Mouse (Mus musculus) lung, embryonic 15.5 days (tissue): ENCODE measurements at regions not wholly inside any gene's neighbourhood (a gene's known extent, or its start where the extent isn't known, plus 50 kb on each side); places are given as distances from the start of the nearest gene placed in this dataset.

Experiments used
- ATAC-seq: fragments of 200-750 bp; cut with Nextera tagmentation; 2 replicates; pipeline ENCODE4 v1.8.0; 2017; ENCODE audit warnings: moderate number of reproducible peaks, borderline replicate concordance; ENCODE audit not compliant: low FRiP score, low TSS enrichment; ENCODE audit errors: extremely low read depth
- H3K27ac ChIP-seq: fragments of 300-500 bp; sonication (generic); 2 replicates; pipeline ENCODE4 v1.5.1; 2015; ENCODE audit warnings: moderate library complexity, mild to moderate bottlenecking, inconsistent platforms
- H3K27me3 ChIP-seq: fragments of 300-500 bp; sonication (generic); 2 replicates; pipeline ENCODE4 v1.6.1; 2015; ENCODE audit warnings: inconsistent platforms
- H3K36me3 ChIP-seq: fragments of 300-500 bp; sonication (generic); 2 replicates; pipeline ENCODE4 v1.6.1; 2015; ENCODE audit warnings: inconsistent platforms
- H3K4me1 ChIP-seq: fragments of 300-500 bp; sonication (generic); 2 replicates; pipeline ENCODE4 v1.6.1; 2015; ENCODE audit warnings: inconsistent platforms
- H3K4me2 ChIP-seq: fragments of 300-500 bp; sonication (generic); 2 replicates; pipeline ENCODE4 v1.6.1; 2015; ENCODE audit warnings: inconsistent platforms, mild to moderate bottlenecking, moderate library complexity
- H3K4me3 ChIP-seq: fragments of 300-500 bp; sonication (generic); 2 replicates; pipeline ENCODE4 v1.5.1; 2015; ENCODE audit warnings: mild to moderate bottlenecking, inconsistent platforms
- H3K9ac ChIP-seq: fragments of 300-500 bp; sonication (generic); 2 replicates; pipeline ENCODE4 v1.6.1; 2015; ENCODE audit warnings: inconsistent platforms
- H3K9me3 ChIP-seq: fragments of 300-500 bp; sonication (generic); 2 replicates; pipeline ENCODE4 v1.6.1; 2016; ENCODE audit warnings: inconsistent platforms
- WGBS: fragments of 180-500 bp; shearing (Covaris S2); methylation state at CpG from one replicate; pipeline ENCODE4 v1.1.7; 2015; 5-methylcytosine and 5-hydroxymethylcytosine counted together

DNA sequence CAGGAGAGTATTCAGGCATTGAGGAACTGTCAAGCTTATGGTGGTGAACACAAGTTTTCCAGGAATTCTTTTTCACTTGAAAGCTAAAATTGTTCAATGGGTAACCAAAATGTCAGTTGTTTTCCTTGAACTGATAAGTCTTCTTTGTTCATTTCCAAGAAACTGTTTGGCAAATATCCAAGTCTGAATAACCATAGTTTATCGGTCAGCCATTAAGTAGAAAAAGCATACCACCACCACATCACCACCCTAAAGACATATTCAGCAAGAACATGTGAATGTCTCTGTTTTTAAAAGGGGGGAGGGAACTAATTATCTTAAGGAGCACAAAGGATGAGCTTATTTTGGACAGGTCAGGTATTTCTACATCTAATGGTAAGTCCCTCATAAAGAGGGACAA lies 291.6 kb upstream of the Jarid2 start:
- H3K4me2 ChIP-seq, result no peak overlapping the region
- WGBS, result 58% methylated on average over 1 of the region's 1 CpGs
- H3K9ac ChIP-seq, result no peak overlapping the region
- no peaks in the 10 kb centered on the region for H3K36me3 ChIP-seq
- no peak overlapping the region for H3K27ac ChIP-seq
- no peak for ATAC-seq
- H3K4me3 ChIP-seq, result no peak overlapping the region
- H3K9me3 ChIP-seq, result no peaks in the 10 kb centered on the region
- no peaks in the 10 kb centered on the region for H3K27me3 ChIP-seq
- no peaks in the 10 kb centered on the region for H3K4me1 ChIP-seq

DNA sequence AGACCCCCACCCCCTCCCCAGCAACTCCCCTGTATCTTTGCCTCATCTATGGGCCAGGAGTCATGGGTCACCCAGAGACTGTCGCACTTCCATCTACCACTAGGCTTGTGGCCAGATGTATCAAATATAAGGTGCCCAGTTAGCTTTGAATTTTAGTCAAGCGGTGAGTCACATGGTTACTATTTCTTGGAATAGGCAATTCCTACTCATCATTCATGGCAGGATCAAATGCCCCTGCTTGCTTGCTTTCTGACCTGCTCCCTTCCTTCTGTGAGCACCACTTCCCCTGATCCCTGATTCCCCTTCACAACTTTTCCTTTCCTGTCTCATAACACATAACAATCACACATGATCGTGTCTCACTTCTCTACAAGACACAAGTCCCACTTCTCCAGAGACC lies 288.2 kb upstream of the Jarid2 start:
- no peak overlapping the region for H3K4me2 ChIP-seq
- no peaks in the 10 kb centered on the region for H3K4me1 ChIP-seq
- H3K27me3 ChIP-seq, result no peaks in the 10 kb centered on the region
- no peak for ATAC-seq
- 73% methylated on average over 3 of the region's 3 CpGs for WGBS
- no peaks in the 10 kb centered on the region for H3K36me3 ChIP-seq
- H3K4me3 ChIP-seq, result no peak overlapping the region
- no peak overlapping the region for H3K9ac ChIP-seq
- H3K9me3 ChIP-seq, result no peaks in the 10 kb centered on the region
- H3K27ac ChIP-seq, result no peak overlapping the region

DNA sequence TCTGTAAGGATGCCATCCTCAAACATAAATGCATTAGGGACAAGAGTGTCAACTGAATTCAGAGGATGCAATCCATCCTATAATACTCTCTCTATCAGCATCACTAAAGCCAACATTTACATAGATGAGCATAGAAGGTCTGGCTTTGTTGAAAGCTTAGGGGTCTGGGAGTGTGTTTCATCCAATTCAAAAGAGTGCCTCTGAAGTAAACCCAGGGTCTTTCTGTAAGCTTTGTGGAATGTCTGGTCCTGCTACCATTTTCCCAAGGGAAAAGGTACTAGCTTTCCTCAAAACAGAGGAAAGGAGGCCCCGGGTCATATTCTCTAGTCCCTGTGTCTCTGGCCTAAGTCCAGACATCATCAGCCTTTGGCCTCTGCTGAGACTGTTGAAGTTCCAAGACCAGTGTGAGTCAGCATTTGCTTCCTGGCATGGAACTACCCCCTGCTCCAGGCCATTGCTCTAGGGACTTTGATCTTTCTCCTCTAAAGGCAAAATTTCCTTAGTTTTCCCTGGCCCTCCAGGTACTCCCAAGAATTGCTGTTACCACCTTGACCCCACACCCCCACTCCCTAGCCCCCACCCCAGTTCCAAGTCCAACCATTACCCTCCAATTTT lies 280.0 kb upstream of the Jarid2 start:
- WGBS, result 65% methylated on average over 1 of the region's 1 CpGs
- H3K4me2 ChIP-seq, result no peak overlapping the region
- no peaks in the 10 kb centered on the region for H3K36me3 ChIP-seq
- no peaks in the 10 kb centered on the region for H3K27me3 ChIP-seq
- no peaks in the 10 kb centered on the region for H3K4me1 ChIP-seq
- H3K9me3 ChIP-seq, result no peaks in the 10 kb centered on the region
- H3K9ac ChIP-seq, result no peak overlapping the region
- H3K27ac ChIP-seq, result no peak overlapping the region
- ATAC-seq, result no peak
- H3K4me3 ChIP-seq, result no peak overlapping the region

DNA sequence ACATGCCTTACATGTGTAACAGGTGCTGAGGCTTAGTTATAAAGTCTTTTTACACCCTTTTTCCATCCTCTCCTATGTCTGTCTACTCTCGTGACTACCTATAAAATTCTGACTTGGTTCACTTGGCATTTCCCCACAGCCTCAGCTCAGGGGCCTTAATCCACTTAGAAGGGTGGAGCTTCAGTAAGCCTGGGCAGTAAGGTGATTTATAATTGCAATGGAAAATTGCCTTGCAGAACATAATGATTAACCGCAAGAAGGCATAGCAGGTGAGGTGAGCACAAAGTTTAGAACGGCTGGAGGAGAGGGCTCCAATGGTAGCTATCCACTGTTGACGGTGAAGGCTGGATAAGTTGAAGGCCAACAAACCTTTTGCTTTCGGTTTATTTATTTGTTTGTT lies 278.1 kb upstream of the Jarid2 start:
- H3K27ac ChIP-seq, result no peak overlapping the region
- no peaks in the 10 kb centered on the region for H3K27me3 ChIP-seq
- H3K4me2 ChIP-seq, result no peak overlapping the region
- 85% methylated on average over 5 of the region's 5 CpGs for WGBS
- 0 out of 2 replicates have a peak, but pooled peaks cover 3% of the 10 kb centered on the region for H3K4me1 ChIP-seq
- no peaks in the 10 kb centered on the region for H3K36me3 ChIP-seq
- no peaks in the 10 kb centered on the region for H3K9me3 ChIP-seq
- ATAC-seq, result no peak
- H3K9ac ChIP-seq, result no peak overlapping the region
- no peak overlapping the region for H3K4me3 ChIP-seq

DNA sequence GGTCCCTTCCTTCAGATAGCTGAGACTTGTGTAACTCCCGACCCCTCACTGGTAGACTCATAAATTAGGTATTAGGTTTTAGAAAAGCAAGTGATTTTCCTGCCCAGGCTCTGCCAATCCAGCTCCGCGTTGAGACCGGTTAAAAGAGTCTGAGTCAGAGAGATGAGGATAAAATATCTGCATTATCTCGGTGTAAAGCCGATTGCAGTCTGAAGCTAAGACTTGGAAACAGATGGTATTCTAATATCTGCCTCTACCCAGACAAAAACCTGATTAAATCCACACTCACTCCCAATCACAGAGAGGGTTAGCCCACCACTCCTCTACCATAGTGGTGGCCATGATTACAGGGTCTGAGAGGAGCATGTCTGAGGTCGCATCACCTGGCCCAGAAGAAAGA lies 276.1 kb upstream of the Jarid2 start:
- no peak overlapping the region for H3K9ac ChIP-seq
- WGBS, result 85% methylated on average over 7 of the region's 7 CpGs

DNA sequence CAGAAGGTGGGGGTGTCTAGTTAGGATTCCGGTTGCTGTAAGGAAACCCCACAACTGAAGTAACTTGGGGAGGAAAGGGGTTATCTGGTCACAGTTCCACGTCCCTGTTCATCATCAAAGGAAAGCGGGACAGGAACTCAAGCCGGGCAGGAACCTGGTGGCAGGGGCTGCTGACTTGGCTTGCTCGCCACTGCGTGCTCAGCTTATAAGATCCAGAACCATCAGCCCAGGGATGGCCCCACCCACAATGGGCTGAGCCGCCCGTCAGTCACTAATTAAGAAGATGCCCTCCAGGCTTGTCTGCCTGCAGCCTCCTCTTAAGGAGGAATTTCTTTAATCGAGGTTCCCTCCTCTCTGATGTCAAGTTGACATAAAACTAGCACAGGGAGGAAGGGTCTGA lies 275.1 kb upstream of the Jarid2 start:
- Histone ChIP-seq H3K4me1 (0 out of 2 replicates have a peak, but pooled peaks cover 3% of the 10 kb centered on the region), H3K9me3 (no peaks in the 10 kb centered on the region), H3K27me3 (no peaks in the 10 kb centered on the region), H3K36me3 (no peaks in the 10 kb centered on the region), H3K27ac (no peak overlapping the region), H3K4me3 (no peak overlapping the region), H3K9ac (no peak overlapping the region), H3K4me2 (no peak overlapping the region)
- 64% methylated on average over 9 of the region's 9 CpGs for WGBS
- ATAC-seq, result no peak

More for the DNA sequence above, 276.1 kb upstream of the Jarid2 start:
- H3K4me1 ChIP-seq, result 0 out of 2 replicates have a peak, but pooled peaks cover 3% of the 10 kb centered on the region
- no peaks in the 10 kb centered on the region for H3K27me3 ChIP-seq
- no peak overlapping the region for H3K4me2 ChIP-seq
- no peak overlapping the region for H3K4me3 ChIP-seq
- ATAC-seq, result no peak
- no peaks in the 10 kb centered on the region for H3K36me3 ChIP-seq
- H3K27ac ChIP-seq, result no peak overlapping the region
- H3K9me3 ChIP-seq, result no peaks in the 10 kb centered on the region

DNA sequence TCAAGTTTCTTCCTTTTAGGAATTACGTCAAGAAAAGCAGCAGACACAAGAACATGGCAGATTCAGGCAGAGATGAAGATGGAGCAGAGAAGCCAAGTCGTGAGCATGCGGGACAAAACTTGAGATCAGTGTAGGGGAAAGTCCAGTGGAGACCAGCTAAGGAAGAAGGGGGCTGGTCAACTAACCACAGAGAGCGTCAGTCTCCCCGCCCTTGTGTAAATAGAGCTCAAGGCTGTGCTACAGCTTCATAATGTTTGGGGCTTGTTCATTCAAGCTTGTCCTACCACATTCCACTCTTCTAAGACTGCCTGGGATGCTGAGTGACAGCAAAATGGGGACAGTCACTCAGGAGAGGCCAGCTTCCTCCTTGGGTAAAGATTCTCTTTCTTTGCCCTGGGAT lies 274.1 kb upstream of the Jarid2 start:
- no peaks in the 10 kb centered on the region for H3K9me3 ChIP-seq
- H3K4me2 ChIP-seq, result no peak overlapping the region
- H3K4me1 ChIP-seq, result 0 out of 2 replicates have a peak, but pooled peaks cover 3% of the 10 kb centered on the region
- H3K27ac ChIP-seq, result no peak overlapping the region; the same call in 1 of the 2 replicates
- ATAC-seq, result no peak
- H3K4me3 ChIP-seq, result no peak overlapping the region
- 62% methylated on average over 5 of the region's 5 CpGs for WGBS
- no peak overlapping the region for H3K9ac ChIP-seq
- no peaks in the 10 kb centered on the region for H3K27me3 ChIP-seq
- no peaks in the 10 kb centered on the region for H3K36me3 ChIP-seq

DNA sequence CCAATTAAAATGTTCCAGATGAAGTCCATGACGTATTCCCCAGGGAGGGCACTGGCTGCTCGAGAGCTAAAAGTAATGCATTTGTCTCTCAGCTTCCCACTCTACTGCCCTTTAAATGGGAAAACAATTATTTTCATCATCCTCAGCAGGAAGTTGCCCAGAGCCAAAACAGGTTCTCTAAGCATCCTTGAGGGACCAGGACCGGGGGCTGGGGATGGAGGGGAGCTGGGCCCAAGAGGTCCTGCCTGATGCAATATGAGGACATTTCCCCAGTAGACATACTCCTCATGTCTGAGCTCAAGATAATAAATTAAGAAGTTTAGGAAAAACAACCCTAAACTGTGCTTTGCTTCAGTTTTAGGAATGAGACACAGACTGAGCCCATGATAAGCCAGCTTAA lies 270.5 kb upstream of the Jarid2 start:
- ATAC-seq, result no peak
- Histone ChIP-seq H3K27ac (no peak overlapping the region), H3K27me3 (no peaks in the 10 kb centered on the region), H3K9me3 (no peaks in the 10 kb centered on the region), H3K4me2 (no peak overlapping the region), H3K36me3 (no peaks in the 10 kb centered on the region), H3K4me3 (no peak overlapping the region), H3K4me1 (0 out of 2 replicates have a peak, but pooled peaks cover 3% of the 10 kb centered on the region), H3K9ac (no peak overlapping the region)
- 79% methylated on average over 3 of the region's 3 CpGs for WGBS

DNA sequence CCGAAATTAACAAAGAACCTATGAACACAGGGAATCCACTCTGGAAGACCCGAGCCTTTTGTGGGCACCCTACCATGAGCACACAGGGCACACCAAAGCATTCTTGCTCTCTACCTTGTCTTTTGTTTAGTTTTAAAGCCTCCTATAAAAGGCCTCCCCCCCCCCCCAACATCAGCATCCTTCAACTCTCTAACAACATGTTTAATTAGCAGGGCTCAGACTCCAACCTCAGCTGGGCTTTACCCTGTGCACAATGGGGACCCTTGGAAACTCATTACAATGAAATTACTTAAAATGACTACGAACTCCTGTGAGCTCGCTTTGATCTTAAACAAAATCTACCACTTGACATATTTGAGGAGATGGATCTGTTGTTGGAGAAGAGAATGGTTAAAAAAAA lies 270.1 kb upstream of the Jarid2 start:
- no peaks in the 10 kb centered on the region for H3K9me3 ChIP-seq
- H3K27me3 ChIP-seq, result no peaks in the 10 kb centered on the region
- ATAC-seq, result no peak
- no peak overlapping the region for H3K9ac ChIP-seq
- WGBS, result 72% methylated on average over 4 of the region's 4 CpGs
- no peak overlapping the region for H3K4me3 ChIP-seq
- no peak overlapping the region for H3K27ac ChIP-seq
- no peaks in the 10 kb centered on the region for H3K36me3 ChIP-seq
- 0 out of 2 replicates have a peak, but pooled peaks cover 3% of the 10 kb centered on the region for H3K4me1 ChIP-seq
- H3K4me2 ChIP-seq, result no peak overlapping the region

DNA sequence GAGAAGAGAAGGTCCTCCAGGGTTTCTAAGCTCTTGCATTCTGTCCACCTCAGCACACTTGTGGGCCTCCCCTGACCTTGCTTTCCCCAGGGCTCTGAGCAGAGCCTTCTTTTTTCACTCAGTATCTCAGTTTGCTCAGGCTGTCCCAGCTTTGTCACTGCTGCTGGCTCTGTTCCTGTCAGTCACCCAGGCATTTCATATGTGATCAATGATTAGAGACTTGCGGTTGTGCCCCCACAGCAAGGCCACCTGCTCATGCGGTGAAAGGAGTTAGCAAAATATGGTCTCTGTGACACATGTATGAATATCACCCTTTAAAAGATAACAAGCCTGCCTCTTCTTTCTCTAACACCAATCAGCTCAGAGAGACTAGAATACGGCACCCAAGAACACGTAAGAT lies 265.6 kb upstream of the Jarid2 start:
- Histone ChIP-seq H3K4me3 (no peak overlapping the region), H3K27ac (no peak overlapping the region), H3K27me3 (no peaks in the 10 kb centered on the region), H3K9me3 (no peaks in the 10 kb centered on the region), H3K36me3 (no peaks in the 10 kb centered on the region), H3K4me2 (no peak overlapping the region), H3K9ac (no peak overlapping the region), H3K4me1 (no peaks in the 10 kb centered on the region)
- WGBS, result 87% methylated on average over 4 of the region's 4 CpGs
- no peak for ATAC-seq

DNA sequence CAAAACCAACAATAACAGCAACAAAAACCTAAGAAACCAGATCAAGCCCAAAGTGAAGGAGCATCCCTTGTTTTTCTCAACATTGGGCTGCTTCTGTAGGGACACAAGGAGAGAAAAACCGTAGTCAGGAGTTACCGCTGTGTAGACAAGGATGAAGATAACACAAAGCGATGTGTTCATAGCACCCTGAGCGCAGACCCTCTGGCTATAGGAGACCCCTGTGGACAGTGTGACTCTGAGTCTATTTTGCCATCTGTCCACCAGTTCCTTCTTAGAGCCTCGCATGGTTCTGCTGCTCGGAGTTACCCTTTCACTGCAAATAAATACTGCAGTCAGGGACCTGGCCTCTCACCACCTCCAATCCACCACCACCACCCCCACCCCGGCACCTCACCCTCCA lies 263.7 kb upstream of the Jarid2 start:
- H3K9me3 ChIP-seq, result no peaks in the 10 kb centered on the region
- no peak for ATAC-seq
- H3K4me1 ChIP-seq, result no peaks in the 10 kb centered on the region
- no peaks in the 10 kb centered on the region for H3K27me3 ChIP-seq
- no peak overlapping the region for H3K27ac ChIP-seq
- 55% methylated on average over 7 of the region's 7 CpGs for WGBS
- no peak overlapping the region for H3K4me3 ChIP-seq
- no peak overlapping the region for H3K9ac ChIP-seq
- H3K4me2 ChIP-seq, result no peak overlapping the region
- no peaks in the 10 kb centered on the region for H3K36me3 ChIP-seq

DNA sequence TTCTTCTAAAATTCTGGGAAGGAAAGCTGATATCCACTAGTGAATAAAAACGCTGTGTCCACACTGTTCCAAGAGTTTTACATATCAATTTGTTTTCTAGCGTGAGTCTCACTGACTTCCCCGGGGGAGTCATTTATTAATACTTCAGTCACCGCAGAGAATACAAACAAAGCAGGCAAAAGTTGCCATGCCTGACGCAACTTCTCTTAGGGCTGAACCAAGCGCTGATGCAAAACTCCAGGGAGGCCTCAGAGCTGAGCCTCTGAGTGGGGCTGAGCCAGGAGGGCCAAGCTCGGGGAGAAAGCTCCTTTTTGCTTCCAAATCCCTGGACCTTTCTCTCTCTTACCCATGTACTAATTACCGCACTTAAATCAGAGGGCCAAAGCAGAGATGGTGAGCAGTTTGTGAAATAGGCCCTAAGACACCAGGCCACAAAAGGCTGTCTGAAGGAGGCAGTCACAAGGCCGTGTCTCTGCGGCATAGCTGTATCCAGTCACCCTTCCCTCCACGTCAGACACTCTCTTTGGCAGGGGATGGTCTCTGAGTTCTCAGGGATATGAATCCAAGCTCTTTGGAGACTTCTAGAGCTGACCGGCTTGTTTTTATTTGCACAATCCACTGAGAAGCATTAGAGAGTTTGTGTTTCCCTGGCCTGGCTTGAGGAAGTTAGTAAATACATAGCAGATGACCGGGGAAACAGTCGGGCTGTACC lies 260.2 kb upstream of the Jarid2 start:
- 62% methylated on average over 14 of the region's 14 CpGs for WGBS
- no peak overlapping the region for H3K9ac ChIP-seq
- H3K9me3 ChIP-seq, result no peaks in the 10 kb centered on the region
- no peaks in the 10 kb centered on the region for H3K4me1 ChIP-seq
- H3K4me3 ChIP-seq, result no peak overlapping the region
- no peaks in the 10 kb centered on the region for H3K27me3 ChIP-seq
- H3K4me2 ChIP-seq, result no peak overlapping the region
- H3K36me3 ChIP-seq, result no peaks in the 10 kb centered on the region
- H3K27ac ChIP-seq, result no peak overlapping the region
- no peak for ATAC-seq
